Mouse (Mus musculus) natural killer cell, adult 2 months (primary cell): ENCODE measurements around the gene Spc25.

Experiments used
- DNase-seq, 2 experiments: peaks; one replicate each; pipeline ENCODE4 v3.0.0; 2022; ENCODE audit warnings: low spot score in 2 of 2

The Spc25 gene

GRCm38 (mm10) chr2:69187990-69188389 is 18.0 kb downstream of the Spc25 start:
- no peak for DNase-seq

GRCm38 (mm10) chr2:69179721-69180120 is 26.3 kb downstream of the Spc25 start:
- DNase-seq, result no peak

- no peak for DNase-seq
Measured at GRCm38 (mm10) chr2:69175296-69175695, 30.7 kb downstream of the Spc25 start.

- DNase-seq, result no peak
Measured at GRCm38 (mm10) chr2:69170395-69171077, 35.5 kb downstream of the Spc25 start.

- no peak for DNase-seq
Measured at GRCm38 (mm10) chr2:69158907-69159306, 47.1 kb downstream of the Spc25 start.

GRCm38 (mm10) chr2:69156283-69156682 is 49.7 kb downstream of the Spc25 start:
- no peak for DNase-seq

- DNase-seq, result no peak
Measured at GRCm38 (mm10) chr2:69155861-69156260, 50.1 kb downstream of the Spc25 start.

- DNase-seq, result no peak
Measured at GRCm38 (mm10) chr2:69150841-69151240, 55.2 kb downstream of the Spc25 start.

GRCm38 (mm10) chr2:69149154-69149553 is 56.8 kb downstream of the Spc25 start:
- no peak for DNase-seq

GRCm38 (mm10) chr2:69148691-69149090 is 57.3 kb downstream of the Spc25 start:
- DNase-seq, result no peak
